Mouse (Mus musculus) thymus, postnatal 25 days (tissue): Measurements from ENCODE around the gene Nmt1.

ENCODE experiments used
- DNase-seq: peaks from one replicate; pipeline ENCODE4 v3.0.0; 2022

Gene Nmt1

GRCm38 (mm10) chr11:103093306-103093705, 65.3 kb downstream of the Nmt1 start:
- no peak for DNase-seq

- no peak for DNase-seq
Measured at GRCm38 (mm10) chr11:103093862-103094833, 66.2 kb downstream of the Nmt1 start.

DNA sequence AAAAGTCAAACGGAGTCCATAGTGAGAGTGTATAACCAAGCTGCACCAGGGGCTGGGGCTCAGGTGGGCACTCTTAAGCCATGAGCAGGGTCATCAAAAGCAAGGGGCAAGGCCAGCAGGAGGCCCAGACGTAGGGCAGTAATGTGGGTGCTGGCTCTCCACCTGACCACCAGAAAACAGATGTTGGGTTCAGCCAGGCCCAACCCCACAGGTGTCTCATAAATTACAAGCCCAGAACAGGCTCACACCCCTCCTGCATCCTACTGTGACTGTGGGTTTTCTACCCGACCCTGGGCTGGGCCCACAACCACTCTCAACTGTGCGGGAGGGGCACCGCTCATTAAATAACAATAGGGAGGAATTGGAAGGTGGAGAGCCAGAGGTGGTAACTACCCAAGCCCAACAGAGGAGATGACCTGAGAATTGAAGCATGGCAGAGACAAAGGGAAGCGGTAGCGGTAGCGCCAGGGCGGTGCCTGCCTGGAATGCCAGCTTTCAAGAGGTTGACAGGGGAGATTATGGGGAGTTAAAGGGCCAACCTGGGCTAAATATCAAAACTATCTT, 67.2 kb downstream of the Nmt1 start:
- no peak for DNase-seq

- DNase-seq, result no peak
Measured at GRCm38 (mm10) chr11:103095801-103096200, 67.8 kb downstream of the Nmt1 start.

DNA sequence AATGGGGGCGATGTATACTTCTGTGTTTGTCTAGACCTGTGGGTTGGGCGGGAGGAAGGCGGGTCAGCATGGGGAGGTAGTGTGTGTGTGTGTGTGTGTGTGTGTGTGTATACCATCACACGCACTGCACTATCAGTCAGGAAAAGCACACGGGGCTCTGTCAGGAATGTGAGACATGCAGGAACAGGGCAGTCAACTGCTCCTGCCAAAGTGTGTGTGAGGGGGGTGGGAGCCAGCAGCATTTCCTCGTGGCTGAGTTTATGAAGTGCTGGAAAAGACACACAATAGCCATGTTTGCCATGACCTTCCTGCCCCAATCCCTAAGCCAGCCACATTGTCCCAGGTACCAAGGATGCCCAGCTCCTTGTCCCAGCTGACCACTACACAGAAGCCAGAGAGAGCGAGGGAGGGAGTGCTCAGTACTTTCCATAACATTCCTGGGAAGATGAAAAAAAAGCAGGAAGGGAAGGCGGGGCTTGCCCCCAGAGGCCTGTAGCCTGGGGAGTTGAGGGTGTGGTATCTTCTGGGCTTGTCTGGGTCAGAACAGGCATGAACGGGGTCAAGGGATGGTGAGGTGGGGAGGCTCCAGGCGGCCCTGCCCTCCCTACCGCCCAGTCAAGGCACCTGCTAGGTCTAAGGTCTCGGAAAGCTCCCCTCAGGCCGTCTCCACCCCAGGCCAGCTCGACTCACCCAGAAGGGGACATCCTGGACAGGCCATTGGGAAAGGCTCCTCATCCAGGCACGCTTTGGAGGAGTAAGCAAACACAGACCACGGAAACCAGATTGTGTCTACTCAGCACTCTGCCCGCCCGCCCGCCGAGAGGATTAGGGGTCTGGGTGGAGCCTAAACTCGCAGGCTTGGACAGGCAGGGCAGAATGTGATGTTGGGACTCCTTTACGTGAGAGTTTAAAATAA, 69.2 kb downstream of the Nmt1 start:
- DNase-seq, result no peak

GRCm38 (mm10) chr11:103098531-103099190, 70.7 kb downstream of the Nmt1 start:
- no peak for DNase-seq

- DNase-seq, result no peak
Measured at GRCm38 (mm10) chr11:103099352-103099940, 71.5 kb downstream of the Nmt1 start.

DNA sequence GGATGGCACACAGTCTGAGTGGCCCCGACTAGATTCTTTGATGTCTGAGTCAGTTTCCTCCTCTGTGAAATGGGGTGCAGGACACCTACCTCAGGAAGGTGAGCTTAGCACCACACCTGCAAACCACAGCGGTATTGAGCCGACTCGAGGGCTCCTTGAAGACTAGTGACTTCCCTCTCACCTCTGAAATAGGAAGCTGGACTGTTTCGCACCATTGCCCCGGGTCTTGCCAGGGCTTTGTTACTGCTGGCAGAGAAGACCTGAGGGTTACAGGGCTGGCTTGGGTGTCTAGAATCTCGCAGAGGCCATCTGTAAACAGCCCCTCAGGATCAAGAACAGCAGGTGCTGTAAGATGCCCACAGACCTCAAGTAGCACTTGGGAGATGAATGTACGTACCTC, 72.4 kb downstream of the Nmt1 start:
- no peak for DNase-seq

GRCm38 (mm10) chr11:103101481-103101865, 73.5 kb downstream of the Nmt1 start, which contains the start of the genes Plcd3 and Acbd4:
Plcd3 (minus strand) TSS chr11:103101658.
Acbd4 (plus strand) TSS chr11:103101682.
- peak; percentile 51 for DNase-seq

- peak; percentile 18 for DNase-seq
Measured at GRCm38 (mm10) chr11:103101866-103102501, 74.0 kb downstream of the Nmt1 start.

DNA sequence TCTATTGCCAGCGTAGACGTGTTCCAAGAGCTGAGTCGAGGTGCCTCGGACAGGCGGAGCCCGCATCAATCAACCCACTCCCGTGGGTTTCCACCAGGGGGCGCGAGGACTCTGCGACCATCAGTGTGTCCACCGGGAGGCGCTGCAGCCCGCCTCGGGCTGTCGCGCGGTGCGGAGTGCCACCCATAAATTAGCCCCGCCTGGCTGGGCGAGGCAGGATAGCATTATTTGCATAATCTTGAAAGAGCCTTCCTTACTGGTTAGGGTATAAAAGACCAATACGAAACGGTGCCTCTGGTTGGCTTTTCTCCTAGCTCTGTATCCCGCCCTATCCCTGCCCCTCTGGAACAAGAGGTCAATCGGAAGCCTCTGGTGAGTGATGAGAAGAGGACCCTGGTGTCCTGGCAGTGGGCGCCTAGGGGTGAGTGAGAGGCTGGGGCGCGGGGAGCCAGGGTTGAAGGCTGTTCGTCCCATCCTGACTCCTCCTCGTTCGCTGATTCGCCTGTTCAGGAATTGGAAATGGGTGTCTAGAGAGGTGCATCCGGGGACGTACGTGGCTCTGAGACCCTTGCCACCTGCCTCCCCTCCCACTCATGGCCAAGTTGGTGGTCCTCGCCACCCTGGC, 74.8 kb downstream of the Nmt1 start:
- peak; percentile 98 for DNase-seq

DNA sequence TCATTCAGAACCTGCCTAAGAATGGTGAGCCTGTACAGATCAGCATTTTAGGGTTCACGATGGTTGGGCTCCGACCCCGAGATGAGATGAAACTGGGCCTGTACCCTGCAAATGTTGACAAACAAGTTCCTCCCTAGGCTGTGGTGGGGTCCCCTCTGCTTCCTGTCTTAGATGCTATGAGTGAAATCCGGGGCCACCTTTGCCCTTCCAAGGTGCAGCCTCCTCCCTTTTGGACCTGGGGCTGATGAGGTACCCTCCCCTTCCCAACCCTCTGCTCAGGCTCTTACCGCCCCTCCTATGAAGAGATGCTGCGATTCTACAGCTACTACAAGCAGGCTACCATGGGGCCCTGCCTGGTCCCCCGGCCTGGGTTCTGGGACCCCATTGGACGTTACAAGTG, 75.6 kb downstream of the Nmt1 start:
- peak; percentile 35 for DNase-seq

DNA sequence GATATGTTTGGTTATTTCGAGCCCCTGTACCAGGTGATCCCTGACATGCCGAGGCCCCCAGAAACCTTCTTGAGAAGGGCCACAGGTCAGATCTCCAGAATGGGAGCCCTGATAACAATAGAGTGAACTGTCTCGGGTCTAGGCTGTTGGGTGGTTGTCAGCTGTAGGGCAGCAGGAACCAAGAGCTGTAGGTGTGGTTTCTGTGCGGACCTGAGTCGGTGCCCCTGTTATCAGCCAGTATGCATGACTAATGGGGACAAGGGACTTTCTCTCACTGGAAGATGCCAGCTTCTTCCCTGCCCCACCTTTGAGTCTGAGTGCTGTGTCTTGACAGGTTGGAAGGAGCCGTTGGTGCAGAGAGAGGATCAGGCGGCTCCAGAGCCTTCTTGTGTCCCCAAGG, 76.5 kb downstream of the Nmt1 start:
- DNase-seq, result no peak

DNA sequence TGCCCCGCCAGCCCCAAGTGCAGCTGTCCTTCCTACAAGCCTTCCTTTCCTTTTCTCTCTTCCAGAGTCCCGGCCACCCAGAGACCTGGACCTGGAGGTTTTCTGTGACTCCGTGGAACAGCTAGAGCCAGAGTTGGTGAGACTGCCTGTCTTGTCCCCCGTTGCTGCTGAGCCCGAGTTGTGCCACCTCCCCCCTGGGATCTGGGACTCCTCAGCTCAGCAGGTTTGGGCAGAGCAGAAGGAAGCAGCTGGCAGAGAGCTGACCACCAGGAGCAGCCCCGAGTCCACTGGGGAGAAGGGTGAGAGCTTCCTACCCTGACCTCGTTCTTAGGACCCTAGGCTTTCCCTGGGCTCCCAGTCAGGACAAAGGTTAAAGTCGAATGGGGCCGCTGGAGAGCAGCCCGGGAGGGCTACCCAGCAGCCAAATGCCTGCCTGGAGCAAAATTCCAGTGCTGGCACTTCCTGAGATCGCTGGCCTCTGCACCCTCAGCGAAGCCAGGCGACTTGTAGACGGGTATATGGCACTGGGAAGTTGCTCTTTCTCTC, 77.3 kb downstream of the Nmt1 start:
- no peak for DNase-seq

DNA sequence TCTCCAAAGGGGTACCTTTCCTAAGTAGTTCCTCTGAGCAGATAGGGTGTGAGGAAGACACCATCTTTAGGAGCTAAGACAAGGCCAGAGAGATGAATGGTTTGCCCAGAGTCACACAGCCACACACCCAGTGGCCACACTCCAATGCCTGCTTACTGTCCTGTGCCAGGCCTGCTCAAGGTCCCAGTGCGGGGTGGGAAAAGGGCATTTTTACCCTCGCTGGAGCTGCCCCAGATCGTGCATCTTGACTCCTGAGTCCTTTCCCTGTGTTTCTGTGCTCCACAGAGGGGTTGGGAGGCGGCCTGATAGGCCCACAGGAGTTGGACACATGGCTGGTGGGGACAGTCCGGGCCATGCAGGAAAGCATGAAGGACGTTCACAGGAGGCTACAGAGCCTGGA, 77.8 kb downstream of the Nmt1 start:
- no peak for DNase-seq

- no peak for DNase-seq
Measured at GRCm38 (mm10) chr11:103106386-103106785, 78.4 kb downstream of the Nmt1 start.

DNA sequence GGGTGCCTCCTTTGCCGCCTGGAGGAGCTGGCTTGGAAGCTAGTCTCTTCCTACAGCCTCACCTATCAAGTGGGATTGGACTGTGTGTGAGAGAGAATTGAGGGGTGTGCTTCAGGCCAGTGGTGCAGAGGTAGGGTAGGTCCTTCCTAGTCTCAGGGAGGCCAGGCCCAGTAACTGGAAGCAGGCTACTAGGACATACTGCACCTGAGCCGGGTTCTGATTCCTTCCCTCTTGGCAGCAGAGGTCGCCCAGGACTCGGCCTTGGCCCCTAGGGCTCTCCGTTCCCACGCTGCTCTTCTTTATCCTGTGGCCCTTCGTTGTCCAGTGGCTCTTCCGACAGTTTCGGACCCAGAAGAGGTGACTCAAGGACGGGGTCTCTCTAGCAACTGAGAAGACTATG, 83.3 kb downstream of the Nmt1 start:
- no peak for DNase-seq

GRCm38 (mm10) chr11:103111881-103112551, 84.0 kb downstream of the Nmt1 start:
- peak; percentile 22 for DNase-seq

GRCm38 (mm10) chr11:103112552-103112912, 84.5 kb downstream of the Nmt1 start:
- no peak for DNase-seq

GRCm38 (mm10) chr11:103113005-103113404, 85.0 kb downstream of the Nmt1 start:
- no peak for DNase-seq
